Mouse (Mus musculus): Measurements from ENCODE around the gene Samd1. TPM values are rescaled to one million over a fixed set of nuclear protein-coding genes. Genes with fewer than 3 reads are reported as not detected.
"Not testable (repeated sequence)": the region's sequence is repeated elsewhere in the genome, so short reads cannot be mapped to it uniquely, and the experiment has no call there.

Gene Samd1
- polyA plus RNA-seq, 1 experiment from 2014 or later = 8.5 TPM

- DNase-seq (ENCODE audit: low spot score); H3K4me3 ChIP-seq; H3K27ac ChIP-seq (replicated peaks); H3K9me3 ChIP-seq (replicated peaks): not testable (repeated sequence)
- H3K36me3 ChIP-seq = peaks cover 18% of the 10 kb centered on the region
- 93% methylated on average over 7 of the region's 7 CpGs for WGBS
- peaks cover 44% of the 10 kb centered on the region for H3K4me1 ChIP-seq
- peaks cover 51% of the 10 kb centered on the region for H3K27me3 ChIP-seq (ENCODE audit: low read depth, poor library complexity, severe bottlenecking)
Observed at GRCm38 (mm10) chr8:84005502-84005901, 8.0 kb downstream of the Samd1 start.

- no peak overlapping the region for H3K27ac ChIP-seq (replicated peaks)
- 34% methylated on average over 7 of the region's 7 CpGs for WGBS
- no peaks in the 10 kb centered on the region for H3K9me3 ChIP-seq (replicated peaks)
- H3K4me1 ChIP-seq = peaks cover 55% of the 10 kb centered on the region
- peaks cover 51% of the 10 kb centered on the region for H3K27me3 ChIP-seq (ENCODE audit: low read depth, poor library complexity, severe bottlenecking)
- no peak overlapping the region for H3K4me3 ChIP-seq
- DNase-seq (ENCODE audit: low spot score) = no peak
- no peaks in the 10 kb centered on the region for H3K36me3 ChIP-seq
Observed at GRCm38 (mm10) chr8:84008362-84008761, 10.9 kb downstream of the Samd1 start.

GRCm38 (mm10) chr8:84009876-84010275 is 12.4 kb downstream of the Samd1 start:
- H3K4me3 ChIP-seq = peak overlapping the region; percentile 67
- no peaks in the 10 kb centered on the region for H3K36me3 ChIP-seq
- H3K9me3 ChIP-seq (replicated peaks) = no peaks in the 10 kb centered on the region
- DNase-seq (ENCODE audit: low spot score) = peak; percentile 89
- 3% methylated on average over 11 of the region's 11 CpGs for WGBS
- no peak overlapping the region for H3K27ac ChIP-seq (replicated peaks)
- H3K4me1 ChIP-seq = peaks cover 42% of the 10 kb centered on the region
- peaks cover 55% of the 10 kb centered on the region for H3K27me3 ChIP-seq (ENCODE audit: low read depth, poor library complexity, severe bottlenecking)

- peak; percentile 83 for DNase-seq (ENCODE audit: low spot score)
- peaks cover 60% of the 10 kb centered on the region for H3K27me3 ChIP-seq (ENCODE audit: low read depth, poor library complexity, severe bottlenecking)
- no peaks in the 10 kb centered on the region for H3K36me3 ChIP-seq
- peak overlapping the region; percentile 72 for H3K27ac ChIP-seq (replicated peaks)
- no peaks in the 10 kb centered on the region for H3K9me3 ChIP-seq (replicated peaks)
- WGBS = 2% methylated on average over 83 of the region's 83 CpGs
- peak overlapping the region; percentile 67 for H3K4me3 ChIP-seq
- H3K4me1 ChIP-seq = peaks cover 38% of the 10 kb centered on the region
Observed at GRCm38 (mm10) chr8:84010625-84011611, 13.4 kb downstream of the Samd1 start.

- 1% methylated on average over 45 of the region's 45 CpGs for WGBS
- no peak for DNase-seq (ENCODE audit: low spot score)
- Histone ChIP-seq H3K4me3 (peak within 1 kb of the TSS; percentile 67), H3K4me1 (peaks cover 38% of the 10 kb centered on the region), H3K27ac (replicated peaks) (peak within 1 kb of the TSS; percentile 72), H3K27me3 (ENCODE audit: low read depth, poor library complexity, severe bottlenecking) (peaks cover 60% of the 10 kb centered on the region), H3K36me3 (no peaks in the 10 kb centered on the region), H3K9me3 (replicated peaks) (no peaks in the 10 kb centered on the region)
Observed at GRCm38 (mm10) chr8:84011705-84012498, 14.4 kb downstream of the Samd1 start, which contains the start of gene 2210011C24Rik. Gene 2210011C24Rik, minus strand, starts transcription at chr8:84012171.

GRCm38 (mm10) chr8:84012499-84013165 is 15.2 kb downstream of the Samd1 start:
- WGBS = 3% methylated on average over 35 of the region's 35 CpGs
- peak; percentile 63 for DNase-seq (ENCODE audit: low spot score)
- no peaks in the 10 kb centered on the region for H3K9me3 ChIP-seq (replicated peaks)
- H3K27ac ChIP-seq (replicated peaks) = no peak overlapping the region; the same call in 1 of the 2 replicates
- no peaks in the 10 kb centered on the region for H3K36me3 ChIP-seq
- H3K4me3 ChIP-seq = peak overlapping the region; percentile 67
- peaks cover 38% of the 10 kb centered on the region for H3K4me1 ChIP-seq
- H3K27me3 ChIP-seq (ENCODE audit: low read depth, poor library complexity, severe bottlenecking) = peaks cover 64% of the 10 kb centered on the region

GRCm38 (mm10) chr8:84015833-84016232 is 18.4 kb downstream of the Samd1 start:
- Histone ChIP-seq H3K4me1 (peaks cover 26% of the 10 kb centered on the region), H3K36me3 (no peaks in the 10 kb centered on the region), H3K9me3 (replicated peaks) (no peaks in the 10 kb centered on the region), H3K27me3 (ENCODE audit: low read depth, poor library complexity, severe bottlenecking) (peaks cover 71% of the 10 kb centered on the region), H3K27ac (replicated peaks) (no peak overlapping the region), H3K4me3 (no peak overlapping the region)
- WGBS = 97% methylated on average over 5 of the region's 5 CpGs
- DNase-seq (ENCODE audit: low spot score) = no peak

GRCm38 (mm10) chr8:84019738-84020137 is 22.3 kb downstream of the Samd1 start:
- H3K4me1 ChIP-seq = peaks cover 28% of the 10 kb centered on the region
- H3K9me3 ChIP-seq (replicated peaks) = no peaks in the 10 kb centered on the region
- 91% methylated on average over 9 of the region's 9 CpGs for WGBS
- peaks cover 57% of the 10 kb centered on the region for H3K27me3 ChIP-seq (ENCODE audit: low read depth, poor library complexity, severe bottlenecking)
- no peak for DNase-seq (ENCODE audit: low spot score)
- no peaks in the 10 kb centered on the region for H3K36me3 ChIP-seq
- no peak overlapping the region for H3K4me3 ChIP-seq
- H3K27ac ChIP-seq (replicated peaks) = no peak overlapping the region

GRCm38 (mm10) chr8:84021096-84021495 is 23.6 kb downstream of the Samd1 start, which contains the start of gene Palm3:
Gene Palm3, plus strand, starts transcription at chr8:84021471.
- Histone ChIP-seq H3K27ac (replicated peaks) (peak within 1 kb of the TSS; percentile 75), H3K4me3 (peak within 1 kb of the TSS; percentile 21), H3K9me3 (replicated peaks) (no peaks in the 10 kb centered on the region), H3K27me3 (ENCODE audit: low read depth, poor library complexity, severe bottlenecking) (peaks cover 64% of the 10 kb centered on the region), H3K36me3 (no peaks in the 10 kb centered on the region), H3K4me1 (peaks cover 36% of the 10 kb centered on the region)
- DNase-seq (ENCODE audit: low spot score) = no peak
- 3% methylated on average over 18 of the region's 18 CpGs for WGBS

GRCm38 (mm10) chr8:84021569-84021968 is 24.1 kb downstream of the Samd1 start:
- 44% methylated on average over 12 of the region's 12 CpGs for WGBS
- no peak for DNase-seq (ENCODE audit: low spot score)
- peaks cover 68% of the 10 kb centered on the region for H3K27me3 ChIP-seq (ENCODE audit: low read depth, poor library complexity, severe bottlenecking)
- H3K9me3 ChIP-seq (replicated peaks) = no peaks in the 10 kb centered on the region
- no peaks in the 10 kb centered on the region for H3K36me3 ChIP-seq
- H3K4me1 ChIP-seq = peaks cover 41% of the 10 kb centered on the region
- peak overlapping the region; percentile 75 for H3K27ac ChIP-seq (replicated peaks)
- peak overlapping the region; percentile 21 for H3K4me3 ChIP-seq

GRCm38 (mm10) chr8:84023085-84023484 is 25.6 kb downstream of the Samd1 start:
- Histone ChIP-seq H3K4me1 (peaks cover 45% of the 10 kb centered on the region), H3K9me3 (replicated peaks) (no peaks in the 10 kb centered on the region), H3K36me3 (no peaks in the 10 kb centered on the region), H3K27me3 (ENCODE audit: low read depth, poor library complexity, severe bottlenecking) (peaks cover 80% of the 10 kb centered on the region), H3K27ac (replicated peaks) (no peak overlapping the region), H3K4me3 (no peak overlapping the region)
- 70% methylated on average over 5 of the region's 5 CpGs for WGBS
- no peak for DNase-seq (ENCODE audit: low spot score)

GRCm38 (mm10) chr8:84023631-84024030 is 26.2 kb downstream of the Samd1 start:
- 87% methylated on average over 1 of the region's 1 CpGs for WGBS
- Histone ChIP-seq H3K27me3 (ENCODE audit: low read depth, poor library complexity, severe bottlenecking) (peaks cover 85% of the 10 kb centered on the region), H3K27ac (replicated peaks) (no peak overlapping the region), H3K36me3 (no peaks in the 10 kb centered on the region), H3K4me3 (no peak overlapping the region), H3K9me3 (replicated peaks) (no peaks in the 10 kb centered on the region), H3K4me1 (peaks cover 45% of the 10 kb centered on the region)
- DNase-seq (ENCODE audit: low spot score) = no peak
